Mouse (Mus musculus) NIH3T3 (cell line): ENCODE measurements around the gene Ndnf.

Experiments
- DNase-seq: peaks from one replicate; pipeline ENCODE4 v3.0.0-alpha.2; 2012; ENCODE audit warnings: low read depth

The Ndnf gene

GRCm38 (mm10) chr6:65671451-65671850 is at the start of gene Ndnf:
Gene Ndnf, plus strand, starts transcription at chr6:65671590.
- DNase-seq = no peak

GRCm38 (mm10) chr6:65623016-65623715 is 48.2 kb upstream of the Ndnf start:
- no peak for DNase-seq

GRCm38 (mm10) chr6:65630578-65630977 is 40.8 kb upstream of the Ndnf start:
- DNase-seq = no peak

- no peak for DNase-seq
These were observed 39.2 kb upstream of the Ndnf start for GRCm38 (mm10) chr6:65632184-65632583.

- no peak for DNase-seq
These were observed 29.0 kb upstream of the Ndnf start for GRCm38 (mm10) chr6:65642431-65642830.

GRCm38 (mm10) chr6:65644110-65644509 is 27.3 kb upstream of the Ndnf start:
- DNase-seq = no peak

GRCm38 (mm10) chr6:65646408-65646807 is 25.0 kb upstream of the Ndnf start:
- DNase-seq = no peak

- DNase-seq = no peak
These were observed 23.7 kb upstream of the Ndnf start for GRCm38 (mm10) chr6:65647731-65648130.

- peak; percentile 75 for DNase-seq
These were observed 20.0 kb upstream of the Ndnf start for GRCm38 (mm10) chr6:65651376-65651775.

- DNase-seq = no peak
These were observed 10.1 kb upstream of the Ndnf start for GRCm38 (mm10) chr6:65661272-65661671.

- DNase-seq = no peak
These were observed 9.3 kb upstream of the Ndnf start for GRCm38 (mm10) chr6:65662050-65662449.

GRCm38 (mm10) chr6:65663990-65664389 is 7.4 kb upstream of the Ndnf start:
- DNase-seq = no peak

- no peak for DNase-seq
These were observed 5.1 kb upstream of the Ndnf start for GRCm38 (mm10) chr6:65666295-65666694.

- DNase-seq = no peak
These were observed 1.4 kb upstream of the Ndnf start for GRCm38 (mm10) chr6:65669971-65670370.

GRCm38 (mm10) chr6:65670981-65671411 is 394 bp upstream of the Ndnf start:
- DNase-seq = no peak

- DNase-seq = no peak
These were observed 991 bp downstream of the Ndnf start for GRCm38 (mm10) chr6:65672131-65673031.

- DNase-seq = peak; percentile 22
These were observed 22.5 kb downstream of the Ndnf start for GRCm38 (mm10) chr6:65693938-65694337.

GRCm38 (mm10) chr6:65720676-65721075 is 49.3 kb downstream of the Ndnf start:
- DNase-seq = no peak

GRCm38 (mm10) chr6:65725677-65726076 is 54.3 kb downstream of the Ndnf start:
- no peak for DNase-seq

GRCm38 (mm10) chr6:65728261-65728660 is 56.9 kb downstream of the Ndnf start:
- DNase-seq = no peak

GRCm38 (mm10) chr6:65739442-65739841 is 68.1 kb downstream of the Ndnf start:
- no peak for DNase-seq

- DNase-seq = peak; percentile 9
These were observed 71.9 kb downstream of the Ndnf start for GRCm38 (mm10) chr6:65743144-65743870.

- no peak for DNase-seq
These were observed 72.4 kb downstream of the Ndnf start for GRCm38 (mm10) chr6:65743871-65744202.
